Mouse (Mus musculus) bone marrow, adult 2 months (tissue): ENCODE data around the gene Trim71. TPM values are rescaled to one million over a fixed set of nuclear protein-coding genes. Genes with fewer than 3 reads are reported as not detected.

Experiments used
- H3K27ac ChIP-seq: fragments of 200-500 bp; 2 replicates; pipeline ENCODE4 v1.5.1; 2012; ENCODE audit warnings: low read depth, mild to moderate bottlenecking, control low read depth, inconsistent platforms, low read length; ENCODE audit not compliant: control insufficient read depth, poor library complexity, insufficient read depth
- H3K4me1 ChIP-seq: fragments of 200-500 bp; 2 replicates; pipeline ENCODE4 v1.6.1; 2011; ENCODE audit warnings: low read length; ENCODE audit not compliant: control insufficient read depth, insufficient read depth
- H3K4me3 ChIP-seq: fragments of 200-500 bp; replicated peaks from 2 replicates; pipeline ENCODE3; 2011; ENCODE audit warnings: mild to moderate bottlenecking, low read depth, low read length, control low read depth; ENCODE audit not compliant: control insufficient read depth
- CTCF ChIP-seq: fragments of 200-500 bp; IDR thresholded peaks from 2 replicates; pipeline ENCODE4 v1.5.1; 2011; ENCODE audit warnings: low read length, control low read depth; ENCODE audit not compliant: control insufficient read depth, insufficient read depth
- POLR2A ChIP-seq: fragments of 200-500 bp; IDR thresholded peaks from 2 replicates; pipeline ENCODE4 v1.6.1; 2011; ENCODE audit warnings: low read depth, mild to moderate bottlenecking, control low read depth, low read length, borderline replicate concordance; ENCODE audit not compliant: control insufficient read depth
- WGBS: fragments of 180-500 bp; shearing (Covaris S2); methylation state at CpG from one replicate; pipeline ENCODE4 v1.1.7; 2018; 5-methylcytosine and 5-hydroxymethylcytosine counted together
- polyA plus RNA-seq: library from polyadenylated mRNA; stranded (reverse); fragments of >200 nt; gene quantifications from 2 replicates; pipeline ENCODE4 v1.2.4, GENCODE M21; 2011; ENCODE audit warnings: low replicate concordance; ENCODE audit not compliant: missing spikeins, insufficient read depth, insufficient read length

Gene Trim71
- polyA plus RNA-seq, 1 experiment, result 4.1 TPM

DNA sequence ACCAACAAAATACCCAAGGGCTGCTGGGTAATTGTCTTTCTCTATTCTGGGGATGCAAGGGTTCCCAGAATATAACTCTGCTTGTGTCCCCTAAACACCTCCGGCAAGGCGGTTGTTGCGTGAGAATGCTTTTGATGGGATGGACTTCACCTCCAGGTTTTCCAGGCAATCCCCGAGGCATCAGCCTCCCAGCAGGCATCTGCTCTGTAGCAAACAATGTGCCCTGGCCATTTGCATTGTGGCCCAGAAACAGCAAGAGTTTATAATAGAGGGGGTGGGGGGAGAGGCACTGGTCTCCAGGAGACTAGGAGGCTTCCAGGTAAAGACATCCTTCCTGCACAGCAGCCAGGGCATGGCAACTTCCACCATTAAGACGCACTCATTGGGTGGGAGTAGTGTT lies 15.1 kb downstream of the Trim71 start:
- H3K4me1 ChIP-seq, result no peaks in the 10 kb centered on the region; the same call in 1 of the 2 replicates
- TF ChIP-seq CTCF (no peak), POLR2A (no peak)

DNA sequence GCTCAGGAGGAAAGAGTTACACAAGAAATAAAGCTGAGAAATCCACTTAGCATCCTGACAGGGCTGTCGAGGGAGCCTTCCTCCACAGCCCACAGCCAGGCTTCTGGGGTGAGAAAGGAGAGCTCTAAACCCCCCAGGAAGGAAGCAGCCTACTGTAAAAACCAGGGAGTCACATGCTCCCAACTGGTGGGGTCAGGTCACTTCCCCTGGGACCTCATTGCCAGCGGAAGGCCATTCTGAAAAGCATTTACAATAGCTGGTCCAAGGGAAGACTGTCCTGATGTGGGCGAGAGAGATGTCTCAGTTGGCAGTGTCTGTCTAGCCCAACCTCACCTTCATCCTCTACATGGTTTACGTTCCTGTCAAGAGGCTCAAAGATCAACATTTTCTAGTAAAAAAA lies 15.7 kb downstream of the Trim71 start:
- Histone ChIP-seq H3K27ac (no peak overlapping the region), H3K4me3 (no peak overlapping the region), H3K4me1 (no peaks in the 10 kb centered on the region; the same call in 1 of the 2 replicates)
- TF ChIP-seq CTCF (no peak), POLR2A (no peak)
- 48% methylated on average over 4 of the region's 4 CpGs for WGBS

More for the DNA sequence above, 15.1 kb downstream of the Trim71 start:
- no peak overlapping the region for H3K4me3 ChIP-seq
- WGBS, result 88% methylated on average over 5 of the region's 5 CpGs
- H3K27ac ChIP-seq, result no peak overlapping the region

DNA sequence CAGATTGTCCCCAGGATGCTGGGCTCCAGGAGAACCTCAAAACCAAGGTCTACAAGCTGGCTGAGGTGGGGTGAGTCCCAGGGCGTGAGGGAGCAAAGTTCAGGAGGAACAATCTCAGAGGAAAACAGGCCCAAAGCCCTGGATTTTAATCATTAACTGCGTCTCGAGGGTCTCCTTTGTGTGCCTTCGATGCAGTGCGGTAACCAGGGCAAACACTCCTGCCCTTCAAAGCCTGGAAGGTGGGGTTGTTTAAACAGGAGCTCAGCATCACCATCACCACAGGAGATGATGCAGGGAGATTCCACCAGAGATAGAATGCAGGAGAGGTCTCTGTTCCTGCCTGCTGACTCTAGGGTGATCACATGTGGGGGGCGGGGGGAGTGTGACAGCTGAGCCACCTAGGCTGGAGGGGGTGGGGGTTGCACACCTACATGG lies 16.5 kb downstream of the Trim71 start:
- Histone ChIP-seq H3K4me3 (no peak overlapping the region), H3K27ac (no peak overlapping the region), H3K4me1 (no peaks in the 10 kb centered on the region; the same call in 1 of the 2 replicates)
- no peak for TF ChIP-seq CTCF
- TF ChIP-seq POLR2A, result no peak
- 82% methylated on average over 6 of the region's 6 CpGs for WGBS

DNA sequence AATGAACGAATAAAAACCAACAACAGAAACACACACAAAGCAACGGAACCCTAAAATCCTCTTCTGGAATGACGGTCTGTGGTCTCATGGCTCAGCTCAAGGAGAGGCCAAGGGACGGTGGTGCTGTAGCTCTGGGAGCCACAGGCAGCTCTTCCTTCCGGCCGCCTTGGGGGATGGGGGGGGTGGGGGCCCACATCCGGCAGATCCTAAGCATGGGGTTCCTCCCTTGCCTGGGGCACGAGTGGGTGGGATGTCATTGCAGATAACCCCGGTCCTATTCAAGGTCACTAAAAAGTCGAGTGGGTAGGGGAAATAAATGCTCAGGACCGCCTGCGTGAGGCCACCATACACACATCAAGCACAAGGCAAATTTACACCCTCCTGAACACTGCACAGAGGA lies 17.4 kb downstream of the Trim71 start:
- Histone ChIP-seq H3K4me1 (no peaks in the 10 kb centered on the region; the same call in 1 of the 2 replicates), H3K27ac (no peak overlapping the region), H3K4me3 (no peak overlapping the region)
- 20% methylated on average over 12 of the region's 12 CpGs for WGBS
- TF ChIP-seq CTCF (no peak), POLR2A (no peak)

DNA sequence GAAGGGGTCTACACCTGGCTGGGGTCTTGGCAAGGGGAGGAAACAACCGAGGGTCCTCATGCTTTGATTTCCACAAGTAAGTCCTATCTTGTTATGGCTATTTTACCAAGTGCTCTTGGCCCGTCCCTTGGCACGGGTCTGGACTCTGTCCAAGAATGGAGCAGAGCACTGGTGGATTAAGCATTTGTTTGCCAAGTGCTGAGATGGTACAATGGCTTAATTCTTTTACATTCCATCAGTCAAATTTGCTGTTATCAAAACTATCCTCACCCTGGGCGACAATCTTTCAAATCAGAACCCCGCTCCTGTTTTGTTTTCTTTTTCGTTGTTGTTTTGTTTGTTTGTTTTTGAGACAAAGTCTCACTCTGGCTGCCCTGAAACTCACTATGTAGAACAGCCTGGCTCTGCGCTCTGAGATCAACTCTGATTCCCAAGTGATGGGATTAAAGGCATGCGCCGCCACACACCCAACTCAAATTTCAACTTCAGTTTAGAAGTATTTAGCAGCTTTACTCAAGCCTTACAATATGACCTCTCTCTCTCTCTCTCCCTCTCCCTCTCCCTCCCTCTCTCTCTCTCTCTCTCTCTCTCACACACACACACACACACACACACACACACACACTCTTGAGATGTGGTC lies 19.3 kb downstream of the Trim71 start:
- Histone ChIP-seq H3K4me3 (no peak overlapping the region), H3K27ac (no peak overlapping the region), H3K4me1 (no peaks in the 10 kb centered on the region; the same call in 1 of the 2 replicates)
- TF ChIP-seq CTCF, result no peak
- TF ChIP-seq POLR2A, result no peak
- WGBS, result 60% methylated on average over 9 of the region's 9 CpGs

DNA sequence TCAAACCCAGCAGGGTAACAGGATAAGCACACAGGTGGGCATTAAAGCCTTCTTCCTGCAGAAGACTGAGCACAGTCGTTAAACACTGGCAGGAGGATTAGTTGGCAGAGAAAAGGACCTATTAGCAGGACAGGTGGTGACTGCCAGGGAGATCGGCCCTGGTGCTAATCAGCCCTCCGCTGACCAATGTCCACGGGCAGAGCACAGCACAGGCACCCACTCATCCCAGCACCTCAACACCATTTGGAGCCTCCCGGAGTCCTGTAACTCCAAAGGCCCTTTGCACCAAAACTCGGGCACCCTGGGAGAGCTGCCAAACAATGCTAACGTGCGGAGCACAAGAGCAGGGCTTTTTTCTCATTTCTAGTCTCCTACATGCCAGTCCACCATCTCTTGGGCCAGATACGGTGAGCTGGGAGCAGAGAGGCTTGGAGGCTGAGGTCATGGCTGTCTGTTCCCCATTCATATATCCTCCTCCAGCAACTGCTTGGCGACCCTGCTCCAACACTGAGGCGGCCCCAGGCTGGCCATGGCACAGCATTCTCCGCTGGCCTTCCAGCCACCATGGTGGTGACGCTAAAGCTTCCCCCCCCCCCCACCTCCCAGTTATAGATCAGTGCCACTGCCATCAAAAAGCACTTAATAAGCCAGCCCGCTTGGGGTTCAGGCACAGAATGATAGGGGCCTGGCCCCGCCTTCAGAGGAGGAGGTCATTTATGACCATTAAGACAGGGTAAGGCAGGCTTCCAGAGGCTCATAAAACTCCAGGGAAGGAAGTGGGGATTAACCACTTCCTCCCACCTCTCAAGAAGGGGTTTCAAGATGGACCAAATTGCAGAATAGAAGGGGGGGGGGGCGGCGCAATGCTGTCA lies 20.1 kb downstream of the Trim71 start:
- Histone ChIP-seq H3K27ac (no peak overlapping the region), H3K4me3 (no peak overlapping the region), H3K4me1 (no peaks in the 10 kb centered on the region; the same call in 1 of the 2 replicates)
- WGBS, result 51% methylated on average over 17 of the region's 17 CpGs
- TF ChIP-seq CTCF (no peak), POLR2A (no peak)

DNA sequence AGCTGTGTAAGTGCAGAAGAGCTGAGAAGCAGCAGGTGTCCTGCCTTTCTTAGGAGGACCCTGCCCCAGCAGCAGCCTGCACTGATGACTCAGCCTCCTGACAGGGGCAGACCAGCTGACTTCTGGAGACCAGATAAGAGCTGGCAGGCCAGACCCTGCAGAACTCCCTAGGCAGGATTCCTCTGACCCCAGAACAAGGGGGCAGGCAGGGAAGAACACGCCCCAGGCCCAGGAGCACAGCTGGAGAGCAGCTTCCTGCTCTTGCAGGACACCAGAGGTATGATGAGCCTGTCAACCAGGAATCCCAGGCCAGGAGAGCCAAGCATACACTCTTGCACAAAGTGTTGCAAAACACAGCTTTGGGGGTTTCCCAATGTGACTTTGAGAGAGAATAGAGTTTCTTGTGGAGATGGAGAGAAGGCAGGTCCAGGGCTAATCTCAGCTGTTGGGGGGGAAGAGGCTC lies 22.9 kb downstream of the Trim71 start:
- H3K4me3 ChIP-seq, result no peak overlapping the region
- no peak for TF ChIP-seq CTCF
- no peak for TF ChIP-seq POLR2A
- no peaks in the 10 kb centered on the region for H3K4me1 ChIP-seq
- 12% methylated on average over 1 of the region's 1 CpGs for whole genome bisulfite sequencing
- H3K27ac ChIP-seq, result no peak overlapping the region; the same call in 1 of the 2 replicates

DNA sequence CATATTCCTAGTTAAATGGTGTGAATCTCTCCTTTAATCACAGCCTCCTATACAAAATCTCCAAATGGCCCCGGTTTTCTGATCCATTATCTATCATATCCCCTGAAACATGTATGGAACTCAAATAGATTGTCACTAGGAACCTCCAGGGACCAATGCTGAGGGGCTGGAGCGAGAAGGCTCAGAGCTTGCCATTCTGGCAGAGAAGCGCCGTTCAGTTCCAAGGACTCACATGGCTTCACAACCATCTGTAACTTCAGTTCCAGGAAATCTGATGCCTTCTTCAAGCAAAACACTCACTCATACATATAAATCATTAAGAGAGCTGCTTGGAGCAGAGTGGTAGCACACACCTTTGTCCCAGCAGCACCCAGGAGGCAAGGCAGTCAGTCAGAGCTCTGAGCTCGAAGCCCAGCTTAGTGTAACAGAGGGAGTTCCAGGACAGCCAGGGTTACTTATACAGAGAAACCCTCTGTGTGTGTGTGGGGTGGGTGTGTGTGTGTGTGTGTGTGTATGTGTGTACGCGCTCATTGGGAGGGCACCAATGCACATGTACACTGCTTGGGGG lies 25.1 kb downstream of the Trim71 start:
- no peak for TF ChIP-seq POLR2A
- TF ChIP-seq CTCF, result no peak
- H3K4me3 ChIP-seq, result no peak overlapping the region
- WGBS, result 92% methylated on average over 7 of the region's 7 CpGs

More for the DNA sequence above, 25.1 kb downstream of the Trim71 start:
- Histone ChIP-seq H3K27ac (no peak overlapping the region), H3K4me1 (no peaks in the 10 kb centered on the region)
